Mouse (Mus musculus): ENCODE measurements around the gene Tubgcp6.

Tubgcp6 gene

DNA sequence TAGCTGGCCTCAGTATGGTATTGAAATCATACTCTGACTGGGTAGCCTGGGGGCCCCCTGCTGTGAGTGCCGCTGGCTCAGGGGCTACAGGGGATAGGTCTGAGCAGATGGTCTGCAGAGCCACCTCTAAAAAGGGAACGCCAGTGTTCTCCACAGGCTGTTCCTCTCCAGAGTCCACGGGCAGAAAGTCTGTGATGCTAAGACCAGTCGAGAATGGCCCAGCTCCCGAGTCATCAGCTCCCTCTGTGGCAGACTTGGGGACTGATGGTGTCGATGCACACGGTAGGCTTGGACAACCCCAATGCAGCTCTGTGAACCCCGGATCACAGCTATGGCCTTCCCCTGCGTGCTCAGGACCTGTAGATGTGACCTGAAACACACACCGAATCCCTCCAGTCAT lies 19.0 kb downstream of the Tubgcp6 start:
- DNase-seq (ENCODE audit: extremely low read depth, low read depth, low spot score), result no peak

DNA sequence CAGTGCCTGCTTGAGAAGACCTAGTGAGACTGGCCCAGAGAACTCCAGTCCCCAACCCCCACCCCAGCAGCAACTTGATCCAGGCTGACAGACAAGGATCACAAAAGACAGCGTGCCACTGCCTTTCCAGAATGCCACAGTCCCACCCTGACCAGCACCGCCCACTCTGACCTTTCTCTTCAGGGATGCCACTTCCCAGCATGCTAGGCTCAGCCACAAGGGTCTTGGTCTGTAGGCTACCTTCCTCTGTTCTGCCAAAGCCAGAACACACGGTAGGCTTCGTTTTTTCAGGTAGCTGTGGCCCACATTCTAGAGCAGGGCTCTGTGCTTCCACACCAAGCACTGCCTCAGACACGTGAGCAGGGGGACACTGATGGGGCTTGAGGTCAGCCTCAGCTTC lies 20.3 kb downstream of the Tubgcp6 start:
- DNase-seq (ENCODE audit: extremely low read depth, low read depth, low spot score), result no peak

DNA sequence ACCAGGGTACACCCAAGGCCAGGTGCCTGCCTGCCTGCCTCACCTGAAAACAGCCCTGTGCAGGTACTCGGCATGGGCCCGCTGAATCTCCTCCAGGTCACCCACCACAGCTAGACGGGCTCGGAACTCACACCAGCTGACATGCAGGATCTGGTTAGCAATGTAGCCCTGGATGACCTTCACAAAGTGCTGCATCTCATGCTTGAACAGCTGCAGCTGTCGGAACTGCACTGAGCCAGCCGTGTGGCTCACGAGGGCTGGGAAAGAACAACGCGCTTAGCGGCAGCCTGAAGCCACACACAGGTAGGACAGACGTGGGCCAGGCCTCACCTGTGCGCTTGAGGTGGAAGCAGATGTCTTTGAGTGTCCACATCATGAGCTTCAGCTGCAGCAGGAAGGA lies 22.1 kb downstream of the Tubgcp6 start:
- no peak for DNase-seq (ENCODE audit: extremely low read depth, low read depth, low spot score)

DNA sequence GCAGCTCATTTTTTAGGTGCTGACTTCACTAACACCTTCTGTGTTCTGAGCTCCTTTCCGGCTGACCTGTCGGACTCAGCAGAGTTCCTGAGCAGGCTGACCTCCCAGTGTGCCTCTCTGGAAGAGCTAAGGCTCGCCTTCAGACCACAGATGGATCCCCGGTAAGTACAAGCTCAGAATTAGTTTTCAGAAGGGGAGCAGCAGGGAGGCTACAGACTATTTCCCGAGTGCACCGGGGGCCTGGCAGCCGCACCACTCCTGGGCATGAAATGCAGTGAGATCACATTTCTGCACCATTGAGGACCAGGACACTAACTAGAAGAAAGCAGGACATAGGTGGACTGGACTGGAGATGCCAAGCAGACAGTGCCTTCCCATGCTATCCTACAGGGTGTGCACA lies 24.3 kb downstream of the Tubgcp6 start:
- DNase-seq (ENCODE audit: extremely low read depth, low read depth, low spot score), result no peak

DNA sequence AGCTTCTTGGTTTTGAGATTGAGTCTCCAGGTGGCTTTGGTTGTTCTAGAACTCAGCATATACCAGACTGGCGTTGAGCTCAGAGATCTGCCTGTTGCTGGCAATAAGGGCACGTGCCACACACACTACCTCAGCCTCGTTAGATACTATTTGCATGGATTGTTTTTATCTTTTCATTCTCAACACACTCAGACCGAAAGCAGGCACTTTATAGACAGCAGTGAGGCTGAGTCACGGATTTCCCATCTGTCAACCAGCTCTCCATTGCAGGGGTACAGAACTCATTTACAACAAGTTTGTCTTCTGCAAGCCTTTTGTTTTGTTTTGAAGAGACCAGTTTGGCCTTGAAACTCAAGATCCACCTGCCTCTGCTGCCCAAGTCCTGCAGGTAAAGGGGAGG lies 25.5 kb downstream of the Tubgcp6 start:
- no peak for DNase-seq (ENCODE audit: extremely low read depth, low read depth, low spot score)

DNA sequence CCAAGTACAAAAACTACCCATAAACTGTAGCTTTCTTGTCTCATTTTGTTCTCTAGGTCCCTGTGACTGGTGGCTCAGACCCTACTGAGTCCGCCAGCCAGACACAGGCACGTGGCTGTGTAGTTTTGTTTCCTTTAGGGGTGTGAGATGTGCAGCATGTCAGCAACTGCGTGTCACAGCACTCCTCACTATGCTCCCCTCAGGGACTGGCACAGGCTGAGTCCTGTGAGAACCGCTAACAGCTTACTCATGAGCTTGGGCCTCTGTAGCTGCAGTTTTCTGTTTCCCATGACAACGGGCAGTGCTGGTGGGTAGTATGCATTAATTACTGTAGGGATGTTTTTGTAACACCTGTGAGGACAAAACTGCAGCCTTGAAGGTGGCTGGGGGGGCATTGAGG lies 30.7 kb downstream of the Tubgcp6 start:
- no peak for DNase-seq (ENCODE audit: extremely low read depth, low read depth, low spot score)

DNA sequence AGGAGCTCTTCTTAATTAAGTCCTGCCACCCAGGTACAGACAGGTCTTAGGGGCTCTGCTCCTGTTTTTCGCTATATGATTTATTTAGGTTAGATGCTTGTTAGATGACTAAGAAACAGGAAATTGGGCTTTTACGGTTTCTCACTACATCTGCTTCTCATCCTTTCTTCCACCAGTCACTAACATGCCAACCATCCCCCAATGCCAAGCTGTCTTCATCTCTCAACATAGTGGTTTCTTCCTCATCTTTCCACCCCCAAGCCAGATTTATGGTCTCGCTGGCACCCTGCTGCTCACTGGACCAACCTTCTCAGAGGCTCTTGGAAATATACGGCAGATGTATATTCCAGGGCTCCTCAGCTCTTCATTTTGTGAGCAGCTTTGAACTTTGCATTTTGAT lies 32.2 kb downstream of the Tubgcp6 start:
- no peak for DNase-seq (ENCODE audit: extremely low read depth, low read depth, low spot score)

DNA sequence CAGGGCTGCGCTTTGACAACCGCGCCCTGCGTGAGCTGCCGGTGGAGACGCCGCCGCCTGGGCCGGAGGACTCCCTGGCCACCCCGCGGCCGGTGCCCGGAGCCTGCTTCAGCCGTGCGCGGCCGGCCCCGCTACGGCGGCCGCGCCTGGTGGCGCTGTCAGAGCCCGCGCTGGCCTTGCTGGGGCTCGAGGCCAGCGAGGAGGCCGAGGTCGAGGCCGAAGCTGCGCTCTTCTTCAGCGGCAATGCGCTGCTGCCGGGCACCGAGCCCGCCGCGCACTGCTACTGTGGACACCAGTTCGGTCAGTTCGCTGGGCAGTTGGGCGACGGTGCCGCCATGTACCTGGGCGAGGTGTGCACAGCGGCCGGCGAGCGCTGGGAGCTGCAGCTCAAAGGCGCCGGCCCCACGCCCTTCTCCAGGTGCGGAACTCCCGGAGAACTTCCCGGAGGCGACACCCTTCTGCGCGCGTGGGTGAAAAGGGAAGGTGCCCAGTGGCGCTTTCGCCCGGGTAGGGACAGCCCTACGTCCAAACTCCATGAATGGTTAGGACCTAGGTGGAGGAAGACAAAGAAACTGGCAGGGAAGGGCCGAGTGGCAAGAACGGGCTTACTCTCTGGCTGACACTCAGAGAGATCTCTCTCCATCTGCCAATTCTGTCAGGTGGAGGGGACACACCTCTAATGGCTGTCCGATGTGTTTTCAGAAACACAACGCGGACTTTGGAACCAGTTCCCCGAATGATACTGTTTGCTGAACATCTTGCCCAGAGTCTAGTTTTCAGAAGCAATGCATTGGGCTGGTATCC lies 33.5 kb downstream of the Tubgcp6 start:
- no peak for DNase-seq (ENCODE audit: extremely low read depth, low read depth, low spot score)

DNA sequence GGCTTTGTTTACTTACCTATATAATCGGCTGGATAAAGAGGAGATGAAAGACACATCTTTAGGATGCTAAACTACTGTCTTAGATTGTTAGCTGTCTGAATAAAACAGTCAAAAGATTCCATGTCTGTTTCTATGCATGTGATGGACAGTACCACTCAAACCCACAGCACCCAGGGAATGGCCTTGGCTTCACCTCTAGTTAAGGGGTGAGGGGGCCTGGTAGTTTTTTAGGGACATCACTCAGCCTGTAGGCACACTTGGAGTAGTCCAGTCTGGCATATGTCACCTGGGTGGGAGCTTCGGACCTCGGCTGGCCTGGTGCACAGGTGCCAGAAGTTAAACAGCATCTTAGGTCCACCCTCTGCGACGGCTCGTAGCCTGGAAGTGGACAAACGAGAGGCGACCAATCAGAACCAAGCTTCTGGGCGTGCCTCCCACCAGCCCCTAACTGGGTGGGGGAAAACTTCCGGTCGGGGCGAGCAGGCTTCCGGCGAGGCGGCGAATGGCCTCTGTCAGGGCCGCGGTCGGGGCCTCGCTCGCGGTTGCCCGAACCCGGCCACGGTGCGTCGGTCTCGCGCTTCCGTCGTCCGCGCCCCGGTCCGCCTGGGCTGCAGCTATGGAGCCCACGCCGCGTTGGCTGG lies 34.2 kb downstream of the Tubgcp6 start, which contains the start of gene Selenoo:
Gene Selenoo (plus strand): TSS at position 478 of the 641 bp plus-strand sequence.
- DNase-seq (ENCODE audit: extremely low read depth, low read depth, low spot score), result no peak

DNA sequence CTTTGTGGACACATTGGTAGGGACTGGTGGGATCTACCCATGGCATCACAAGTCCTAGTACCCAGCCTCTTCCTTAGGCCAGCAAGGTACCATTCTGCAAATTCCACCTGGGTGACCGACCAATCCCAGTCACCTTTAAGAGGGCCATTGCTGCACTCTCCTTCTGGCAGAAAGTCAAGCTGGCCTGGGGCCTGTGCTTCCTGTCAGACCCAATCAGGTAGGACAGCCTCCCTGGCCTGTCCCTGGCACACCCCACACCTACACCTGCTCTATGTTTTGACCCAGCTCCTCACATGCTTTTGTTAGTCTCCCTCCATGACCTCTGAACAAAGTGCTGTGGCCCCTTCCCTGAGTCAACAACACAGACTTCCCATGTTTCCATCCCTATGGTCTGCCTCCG lies 38.1 kb downstream of the Tubgcp6 start:
- DNase-seq (ENCODE audit: extremely low read depth, low read depth, low spot score), result no peak

DNA sequence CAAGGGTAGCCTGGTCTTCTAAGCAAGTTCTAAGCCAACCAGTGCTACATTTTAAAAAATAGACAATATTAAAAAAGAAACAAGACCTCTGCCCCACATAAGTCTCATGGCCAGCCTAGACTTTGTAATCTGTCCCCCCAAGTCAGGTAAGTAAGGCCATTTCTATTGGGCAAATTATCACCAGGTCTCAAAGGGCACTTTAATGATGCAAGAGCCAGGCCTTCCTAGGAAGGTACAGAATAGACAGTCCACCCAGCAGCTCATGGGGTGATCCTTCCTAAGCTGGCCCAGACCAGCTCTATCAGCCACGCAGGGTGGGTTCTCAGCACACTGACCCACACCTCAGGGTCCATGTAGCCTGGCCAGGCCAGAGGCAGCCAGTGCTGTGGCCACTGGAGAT lies 39.0 kb downstream of the Tubgcp6 start:
- no peak for DNase-seq (ENCODE audit: extremely low read depth, low read depth, low spot score)

DNA sequence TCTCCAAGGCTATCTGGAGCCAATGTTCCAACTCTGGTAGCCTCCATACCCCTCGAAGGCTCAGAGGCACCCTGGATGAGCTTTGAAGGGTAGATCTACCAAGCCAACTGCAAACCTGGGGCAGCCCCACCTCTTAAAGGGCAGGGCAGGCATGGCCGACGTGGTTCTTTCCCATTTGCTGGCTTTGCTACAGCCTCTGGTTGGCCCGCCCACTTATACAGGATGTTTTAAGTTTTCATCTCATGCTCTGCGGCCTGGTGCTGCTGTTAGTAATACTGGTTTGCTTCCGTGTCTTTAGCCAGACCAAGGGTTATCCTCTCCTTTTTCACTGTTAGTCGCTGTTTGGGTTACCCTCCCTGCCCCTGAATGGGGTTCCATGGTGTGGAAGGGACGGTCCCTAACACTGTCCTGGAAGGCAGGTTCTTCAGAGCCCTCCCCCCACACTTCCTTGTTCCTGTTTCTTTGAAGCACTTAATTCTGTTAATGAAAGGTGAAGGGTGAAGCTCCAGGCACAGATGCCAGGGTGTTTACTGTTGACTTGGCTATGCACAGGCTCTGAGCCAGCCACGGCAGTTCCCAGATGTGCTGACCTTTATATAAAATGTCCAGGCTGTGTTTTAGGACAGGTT lies 44.6 kb downstream of the Tubgcp6 start:
- peak; percentile 42 for DNase-seq (ENCODE audit: extremely low read depth, low read depth, low spot score)

DNA sequence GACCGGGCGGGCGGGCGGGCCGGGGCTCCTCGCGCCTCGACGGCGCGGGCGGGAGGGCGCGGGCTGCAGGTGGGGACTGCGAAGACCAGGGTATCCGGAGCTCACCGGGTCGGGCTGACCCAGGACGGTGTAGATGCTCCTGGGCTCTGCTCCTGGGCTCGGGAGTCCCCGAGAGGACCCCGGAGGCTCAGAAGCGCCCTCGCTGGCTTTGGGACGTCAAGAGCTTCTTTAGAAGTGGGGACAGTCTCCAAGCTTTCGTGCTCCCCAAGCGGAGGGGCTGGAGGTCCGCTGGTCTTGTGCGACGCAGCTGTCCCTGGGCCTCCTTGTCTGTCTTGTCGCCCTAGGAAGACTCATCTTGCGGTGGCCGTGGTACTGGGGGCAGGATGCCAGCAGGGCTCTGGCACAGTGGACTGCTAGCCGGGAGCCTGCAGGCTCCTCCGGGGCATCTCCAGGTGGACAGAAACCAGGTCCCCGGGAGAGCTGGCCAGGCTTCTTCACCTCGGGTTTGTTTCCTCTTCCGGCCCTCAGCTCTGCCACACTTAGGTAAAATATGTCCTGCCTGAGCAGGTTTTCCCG lies 46.7 kb downstream of the Tubgcp6 start:
- no peak for DNase-seq (ENCODE audit: extremely low read depth, low read depth, low spot score)

DNA sequence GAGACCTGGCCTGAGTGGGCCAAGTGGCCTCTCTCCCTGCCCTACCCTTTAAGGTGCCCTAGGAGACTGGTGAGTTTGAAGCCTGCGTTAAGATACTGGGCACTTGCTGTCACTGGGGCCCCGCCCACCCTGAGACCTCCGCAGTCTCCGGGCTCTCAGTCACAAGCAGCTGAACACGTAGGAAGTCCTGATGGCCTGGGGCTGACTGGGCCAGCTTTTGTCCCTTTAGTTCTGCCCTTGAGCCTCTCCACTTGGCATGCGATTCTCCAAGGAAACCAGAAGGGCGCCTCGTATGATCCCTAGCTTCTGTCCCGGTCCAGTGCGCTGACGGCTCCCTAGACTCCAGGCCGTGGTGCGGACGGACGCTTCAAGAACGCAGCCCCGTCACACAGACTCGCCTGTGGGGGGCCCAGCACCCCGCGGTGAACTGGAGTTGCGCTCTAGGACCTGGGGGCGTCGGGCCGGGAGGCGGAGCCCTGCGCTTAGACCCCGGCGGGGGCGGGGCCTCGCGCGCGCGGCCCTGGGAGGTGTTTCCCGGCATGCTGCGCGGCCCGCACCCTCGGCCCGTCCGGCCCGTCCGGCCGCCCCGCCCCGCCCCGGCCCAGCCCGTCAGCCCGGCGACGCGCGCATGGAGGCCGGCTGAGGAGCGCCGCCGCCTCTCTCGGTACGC lies 47.3 kb downstream of the Tubgcp6 start:
- DNase-seq (ENCODE audit: extremely low read depth, low read depth, low spot score), result no peak

DNA sequence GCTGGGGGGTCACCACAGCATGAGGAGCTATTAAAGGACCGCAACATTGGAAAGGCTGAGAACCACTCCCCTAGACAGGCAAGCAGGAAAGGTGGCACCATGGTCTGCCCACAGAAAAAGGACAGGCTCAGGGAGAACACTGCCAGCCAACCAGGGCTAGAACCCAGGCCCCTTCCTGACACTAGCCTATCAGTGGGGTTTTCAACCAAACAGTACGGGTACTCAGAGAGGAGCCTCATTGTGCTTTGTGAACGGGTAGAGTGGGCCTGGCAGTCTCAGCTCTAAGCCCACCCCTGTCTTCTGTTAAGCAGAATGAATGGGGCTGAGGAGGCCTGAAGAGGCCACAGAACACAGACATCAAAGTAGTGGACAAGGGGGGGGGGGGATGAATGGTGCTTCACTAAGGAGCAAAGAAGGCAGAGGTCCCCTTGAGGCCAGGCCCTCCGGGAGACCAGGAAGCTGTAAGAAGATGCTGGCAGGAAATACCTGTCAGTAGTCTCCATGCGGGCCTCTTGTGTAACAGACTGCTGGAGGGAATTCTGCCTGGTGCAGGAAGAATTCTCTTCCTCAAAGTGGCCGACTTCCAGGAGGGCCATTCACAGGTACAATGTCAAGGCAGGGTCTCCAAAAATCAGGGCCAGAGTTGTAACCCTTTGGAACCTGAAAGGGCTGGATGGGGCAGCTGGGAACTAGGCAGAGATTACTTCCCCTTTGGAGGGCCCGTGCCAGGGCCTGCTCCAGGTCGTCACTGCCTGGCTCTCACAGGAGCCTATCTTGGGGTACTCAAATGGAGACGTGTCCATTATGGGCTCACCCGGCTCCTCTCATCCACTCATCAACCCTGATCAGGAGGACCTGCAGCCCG lies 48.1 kb downstream of the Tubgcp6 start, which contains the start of gene Trabd:
Gene Trabd (plus strand): TSS at position 512 of the 865 bp plus-strand sequence.
- no peak for DNase-seq (ENCODE audit: extremely low read depth, low read depth, low spot score)

DNA sequence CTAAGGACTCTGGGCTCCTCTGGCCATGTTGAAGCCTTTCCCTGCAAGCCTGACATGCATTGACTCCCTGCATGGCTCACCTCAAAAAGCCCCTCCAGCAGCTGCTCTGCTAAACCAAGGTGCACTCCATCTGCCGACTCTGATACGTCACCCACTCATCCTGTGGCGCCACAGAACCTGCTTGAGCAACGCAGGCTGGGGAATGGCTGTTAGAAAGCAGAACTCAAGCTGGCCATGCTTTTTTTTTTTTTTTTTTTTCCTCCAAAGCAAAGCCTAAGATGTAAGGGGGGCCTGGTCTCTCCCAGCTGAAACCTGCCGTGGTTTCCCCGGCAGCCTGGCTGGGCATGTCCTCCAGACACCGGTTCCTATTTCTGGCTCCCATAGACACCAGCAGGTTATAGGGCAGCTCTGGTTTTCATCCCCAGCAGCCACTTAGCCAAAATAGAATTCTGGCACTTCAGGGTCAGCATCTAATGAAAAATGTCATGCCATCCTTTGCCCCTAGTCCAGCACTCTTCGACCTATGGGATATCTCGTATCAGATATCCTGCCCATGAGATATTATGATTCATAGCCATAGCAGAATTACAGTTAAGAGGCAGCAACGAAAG lies 48.8 kb downstream of the Tubgcp6 start:
- DNase-seq (ENCODE audit: extremely low read depth, low read depth, low spot score), result no peak

DNA sequence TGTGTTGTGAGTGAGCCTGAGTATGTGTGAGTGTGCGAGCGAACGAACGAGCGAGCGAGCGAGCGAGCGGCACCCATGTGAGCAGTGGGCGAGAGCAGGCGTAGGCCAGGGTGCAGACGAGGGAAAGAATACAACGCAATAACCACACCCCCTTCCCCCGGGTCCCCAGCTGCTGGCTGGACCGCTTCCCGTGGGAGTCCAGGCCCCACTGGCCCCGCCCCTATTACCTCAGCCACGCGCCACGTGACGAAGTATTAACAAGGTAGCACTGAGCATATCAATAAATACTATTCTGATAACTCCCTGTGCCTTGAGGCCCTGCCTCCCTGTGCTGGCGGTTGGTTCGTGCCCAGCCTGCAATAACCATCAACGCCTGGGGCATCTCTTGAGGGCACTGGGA lies 52.3 kb downstream of the Tubgcp6 start:
- no peak for DNase-seq (ENCODE audit: extremely low read depth, low read depth, low spot score)

DNA sequence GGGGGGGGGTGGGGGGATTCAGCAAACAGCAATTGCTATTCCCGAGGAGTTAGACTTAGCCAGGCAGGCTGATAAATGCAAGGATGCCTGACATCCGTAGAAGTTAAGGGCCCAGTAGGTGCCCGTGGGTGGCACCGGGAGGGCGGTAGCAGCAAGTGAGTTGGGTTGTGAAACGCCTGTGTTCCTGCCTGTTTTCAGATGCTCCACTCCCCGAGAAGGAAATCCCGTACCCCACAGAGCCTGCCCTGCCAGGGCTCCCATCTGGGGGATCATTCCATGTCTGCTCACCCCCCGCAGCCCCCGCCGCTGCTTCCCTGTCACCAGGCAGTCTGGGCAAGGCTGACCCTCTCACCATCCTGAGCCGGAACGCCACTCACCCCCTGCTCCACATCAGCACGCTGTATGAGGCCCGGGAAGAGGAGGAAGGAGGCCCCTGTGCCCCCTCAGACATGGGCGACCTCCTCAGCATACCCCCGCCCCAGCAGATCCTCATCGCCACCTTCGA lies 53.5 kb downstream of the Tubgcp6 start:
- DNase-seq (ENCODE audit: extremely low read depth, low read depth, low spot score), result no peak

DNA sequence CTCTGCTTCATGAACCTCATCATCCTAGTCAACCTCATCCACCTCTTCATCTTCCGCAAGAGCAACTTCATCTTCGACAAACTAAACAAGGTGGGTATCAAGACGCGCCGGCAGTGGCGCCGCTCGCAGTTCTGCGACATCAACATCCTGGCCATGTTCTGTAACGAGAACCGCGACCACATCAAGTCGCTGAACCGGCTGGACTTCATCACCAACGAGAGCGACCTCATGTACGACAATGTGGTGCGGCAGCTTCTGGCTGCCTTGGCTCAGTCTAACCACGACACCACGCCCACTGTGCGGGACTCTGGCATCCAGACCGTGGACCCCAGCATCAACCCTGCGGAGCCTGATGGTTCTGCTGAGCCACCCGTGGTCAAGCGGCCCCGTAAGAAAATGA lies 54.7 kb downstream of the Tubgcp6 start:
- DNase-seq (ENCODE audit: extremely low read depth, low read depth, low spot score), result no peak

DNA sequence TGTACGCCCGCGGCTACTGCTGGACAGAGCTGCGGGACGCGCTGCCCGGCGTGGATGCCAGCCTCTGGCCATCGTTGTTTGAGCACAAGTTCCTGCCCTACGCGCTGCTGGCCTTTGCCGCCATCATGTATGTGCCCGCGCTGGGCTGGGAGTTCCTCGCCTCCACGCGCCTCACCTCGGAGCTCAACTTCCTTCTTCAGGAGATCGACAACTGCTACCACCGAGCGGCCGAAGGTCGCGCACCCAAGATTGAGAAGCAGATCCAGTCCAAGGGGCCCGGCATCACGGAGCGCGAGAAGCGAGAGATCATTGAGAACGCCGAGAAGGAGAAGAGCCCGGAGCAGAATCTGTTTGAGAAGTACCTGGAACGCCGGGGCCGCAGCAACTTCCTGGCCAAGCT lies 55.3 kb downstream of the Tubgcp6 start:
- no peak for DNase-seq (ENCODE audit: extremely low read depth, low read depth, low spot score)

Data from fat pad, adult 2 months (tissue).